Mouse (Mus musculus) hindbrain, embryonic 12.5 days (tissue): ENCODE data around the gene 1700123K08Rik. TPM values are rescaled to one million over a fixed set of nuclear protein-coding genes. Genes with fewer than 3 reads are reported as not detected.
"Not testable (repeated sequence)": the region's sequence is repeated elsewhere in the genome, so short reads cannot be mapped to it uniquely, and the experiment has no call there.

Experiments used
- ATAC-seq: fragments of 200-750 bp; cut with Nextera tagmentation; 2 replicates; pipeline ENCODE4 v1.8.0; 2017; ENCODE audit warnings: moderate TSS enrichment; ENCODE audit not compliant: low FRiP score
- H3K27ac ChIP-seq: fragments of 300-500 bp; sonication (generic); 2 replicates; pipeline ENCODE4 v1.5.1; 2016; ENCODE audit warnings: mild to moderate bottlenecking
- H3K27me3 ChIP-seq: fragments of 300-500 bp; sonication (generic); 2 replicates; pipeline ENCODE4 v1.6.1; 2016; ENCODE audit warnings: mild to moderate bottlenecking
- H3K36me3 ChIP-seq: fragments of 300-500 bp; sonication (generic); 2 replicates; pipeline ENCODE4 v1.6.1; 2016; ENCODE audit warnings: mild to moderate bottlenecking
- H3K4me1 ChIP-seq: fragments of 300-500 bp; sonication (generic); 2 replicates; pipeline ENCODE4 v1.6.1; 2016
- H3K4me2 ChIP-seq: fragments of 300-500 bp; sonication (generic); replicated peaks from 2 replicates; pipeline ENCODE4 v1.6.1; 2016; ENCODE audit warnings: mild to moderate bottlenecking
- H3K4me3 ChIP-seq: fragments of 300-500 bp; sonication (generic); 2 replicates; pipeline ENCODE4 v1.5.1; 2016; ENCODE audit warnings: mild to moderate bottlenecking
- H3K9ac ChIP-seq: fragments of 300-500 bp; sonication (generic); 2 replicates; pipeline ENCODE4 v1.6.1; 2016; ENCODE audit warnings: mild to moderate bottlenecking, moderate library complexity
- H3K9me3 ChIP-seq: fragments of 300-500 bp; sonication (generic); replicated peaks from 2 replicates; pipeline ENCODE4 v1.6.1; 2016; ENCODE audit warnings: mild to moderate bottlenecking
- WGBS: fragments of 180-500 bp; shearing (Covaris S2); methylation state at CpG from one replicate; pipeline ENCODE4 v1.1.7; 2016; 5-methylcytosine and 5-hydroxymethylcytosine counted together
- microRNA-seq: library from miRNA; unstranded; fragments of <30 nt; microRNA quantifications from one replicate; pipeline ENCODE4, GENCODE M21; 2017
- polyA plus RNA-seq: library from polyadenylated mRNA; unstranded; fragments of >200 nt; fragmentation: Nextera tagmentation; extraction: Ambion mirVana; gene quantifications from 2 replicates; pipeline ENCODE4 v1.2.1, GENCODE M21; 2016

The 1700123K08Rik gene
- polyA plus RNA-seq = not detected in 2 replicates

- H3K36me3 ChIP-seq, H3K27ac ChIP-seq, H3K9me3 ChIP-seq, ATAC-seq, H3K9ac ChIP-seq, H3K4me2 ChIP-seq, H3K4me1 ChIP-seq, H3K4me3 ChIP-seq, H3K27me3 ChIP-seq: not testable (repeated sequence)
- WGBS = 82% methylated on average over 2 of the region's 2 CpGs
Measured at GRCm38 (mm10) chr5:138564612-138565011, at the start of gene 1700123K08Rik. Gene 1700123K08Rik, minus strand, starts transcription at chr5:138564712.

DNA sequence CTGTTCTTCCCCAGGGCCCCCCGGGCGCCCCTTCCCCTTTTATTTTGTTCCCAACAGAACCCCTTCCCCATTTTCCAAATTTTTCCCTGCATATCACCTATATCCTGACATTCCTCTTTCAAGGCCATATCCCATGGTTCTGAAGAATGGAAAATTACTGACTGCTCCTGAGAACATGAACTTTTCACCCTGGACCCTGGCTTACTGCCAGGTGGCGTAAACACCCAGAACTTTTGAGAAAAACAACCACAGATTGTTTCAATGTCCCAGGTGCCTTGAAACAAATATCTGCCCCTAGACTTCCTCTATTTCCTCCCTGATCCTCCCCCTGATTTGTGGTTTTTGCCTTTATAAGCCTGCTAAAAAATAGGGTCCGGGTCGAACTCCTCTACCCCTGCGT, 22.9 kb upstream of the 1700123K08Rik start:
- H3K27ac ChIP-seq = no peak overlapping the region
- 97% methylated on average over 6 of the region's 6 CpGs for WGBS
- H3K9me3 ChIP-seq = peaks cover 6% of the 10 kb centered on the region; the same call in 1 of the 2 replicates
- H3K27me3 ChIP-seq = no peaks in the 10 kb centered on the region
- ATAC-seq = no peak
- H3K9ac ChIP-seq = no peak overlapping the region
- no peak overlapping the region for H3K4me2 ChIP-seq
- no peaks in the 10 kb centered on the region for H3K36me3 ChIP-seq
- no peak overlapping the region for H3K4me3 ChIP-seq
- no peaks in the 10 kb centered on the region for H3K4me1 ChIP-seq

DNA sequence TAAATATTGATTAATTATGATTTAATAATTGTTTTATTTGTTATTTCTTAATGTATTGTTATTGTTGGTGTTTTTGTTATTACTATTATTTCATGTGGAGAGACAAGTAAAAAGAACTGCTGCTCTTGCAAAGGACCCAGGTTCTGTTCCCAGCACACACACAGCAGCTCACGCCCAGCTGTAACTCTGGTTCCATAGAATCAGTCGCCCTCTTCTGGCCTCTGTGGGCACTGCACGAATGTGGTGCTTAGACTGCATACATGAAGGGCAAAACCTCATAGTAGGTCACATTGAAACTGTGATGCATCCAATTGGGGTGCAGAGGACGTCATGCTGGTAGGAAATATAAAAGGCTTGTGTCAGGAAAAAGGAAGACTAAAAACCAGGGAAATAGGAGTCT, 7.1 kb upstream of the 1700123K08Rik start:
- ATAC-seq = no peak
- Histone ChIP-seq H3K9me3 (no peaks in the 10 kb centered on the region), H3K27me3 (no peaks in the 10 kb centered on the region), H3K4me3 (no peak overlapping the region), H3K4me2 (no peak overlapping the region), H3K36me3 (no peaks in the 10 kb centered on the region), H3K27ac (no peak overlapping the region), H3K4me1 (no peaks in the 10 kb centered on the region), H3K9ac (no peak overlapping the region)
- 63% methylated on average over 4 of the region's 4 CpGs for WGBS

GRCm38 (mm10) chr5:138552718-138553117, 11.8 kb downstream of the 1700123K08Rik start:
- no peak overlapping the region for H3K27ac ChIP-seq
- H3K4me2 ChIP-seq = no peak overlapping the region
- H3K4me1 ChIP-seq = no peaks in the 10 kb centered on the region
- 56% methylated on average over 1 of the region's 1 CpGs for WGBS
- H3K36me3 ChIP-seq = no peaks in the 10 kb centered on the region
- ATAC-seq = no peak
- no peaks in the 10 kb centered on the region for H3K9me3 ChIP-seq
- no peak overlapping the region for H3K9ac ChIP-seq
- H3K4me3 ChIP-seq = no peak overlapping the region
- no peaks in the 10 kb centered on the region for H3K27me3 ChIP-seq

GRCm38 (mm10) chr5:138532491-138532890, 32.0 kb downstream of the 1700123K08Rik start:
- Histone ChIP-seq H3K27ac (no peak overlapping the region), H3K4me1 (no peaks in the 10 kb centered on the region), H3K36me3 (no peaks in the 10 kb centered on the region), H3K27me3 (no peaks in the 10 kb centered on the region), H3K4me3 (no peak overlapping the region), H3K9me3 (no peaks in the 10 kb centered on the region), H3K9ac (no peak overlapping the region), H3K4me2 (no peak overlapping the region)
- ATAC-seq = no peak
- 90% methylated on average over 1 of the region's 1 CpGs for WGBS

Small RNAs within 50 kb of the gene (microRNA-seq; reads per million reads assigned to microRNA genes)
- gene Gm24082 = not detected

Other genes with a start within 250 kb of the 1700123K08Rik start
- not detected in 2 replicates for gene Pvrig, start 222.8 kb downstream of the 1700123K08Rik start, polyA plus RNA-seq
- gene Zfp157, start 123.2 kb downstream of the 1700123K08Rik start, polyA plus RNA-seq = 61.9 and 63.3 TPM in 2 replicates
- gene Zfp68, start 55.0 kb upstream of the 1700123K08Rik start, polyA plus RNA-seq = 84.2 and 89.4 TPM in 2 replicates
- gene A430033K04Rik, start 58.1 kb upstream of the 1700123K08Rik start, polyA plus RNA-seq = 18.2 and 18.8 TPM in 2 replicates
- 44.1 and 45.8 TPM in 2 replicates for gene Fam20c, start 189.8 kb upstream of the 1700123K08Rik start, polyA plus RNA-seq